Mouse (Mus musculus) forebrain, embryonic 13.5 days (tissue): ENCODE results near the gene Epsti1. TPM values are rescaled to one million over a fixed set of nuclear protein-coding genes. Genes with fewer than 3 reads are reported as not detected.

Experiments used
- ATAC-seq: fragments of 200-750 bp; cut with Nextera tagmentation; 2 replicates; pipeline ENCODE4 v1.8.0; 2017
- H3K27ac ChIP-seq: fragments of 300-500 bp; sonication (generic); 2 replicates; pipeline ENCODE4 v1.5.1; 2015; ENCODE audit warnings: inconsistent platforms, mild to moderate bottlenecking, moderate library complexity
- H3K27me3 ChIP-seq: fragments of 300-500 bp; sonication (generic); 2 replicates; pipeline ENCODE4 v1.6.1; 2015; ENCODE audit warnings: mild to moderate bottlenecking, inconsistent platforms
- H3K36me3 ChIP-seq: fragments of 300-500 bp; sonication (generic); 2 replicates; pipeline ENCODE4 v1.6.1; 2015; ENCODE audit warnings: mild to moderate bottlenecking, inconsistent platforms; ENCODE audit not compliant: poor library complexity, severe bottlenecking
- H3K4me1 ChIP-seq: fragments of 300-500 bp; sonication (generic); 2 replicates; pipeline ENCODE4 v1.6.1; 2015; ENCODE audit warnings: inconsistent platforms
- H3K4me2 ChIP-seq: fragments of 300-500 bp; sonication (generic); 2 replicates; pipeline ENCODE4 v1.6.1; 2015; ENCODE audit warnings: inconsistent platforms, mild to moderate bottlenecking, moderate library complexity
- H3K4me3 ChIP-seq: fragments of 300-500 bp; sonication (generic); 2 replicates; pipeline ENCODE4 v1.5.1; 2015; ENCODE audit warnings: mild to moderate bottlenecking, inconsistent platforms
- H3K9ac ChIP-seq: fragments of 300-500 bp; sonication (generic); 2 replicates; pipeline ENCODE4 v1.6.1; 2015; ENCODE audit warnings: mild to moderate bottlenecking, inconsistent platforms
- H3K9me3 ChIP-seq: fragments of 300-500 bp; sonication (generic); replicated peaks from 2 replicates; pipeline ENCODE4 v1.6.1; 2016; ENCODE audit warnings: inconsistent platforms
- WGBS: fragments of 180-500 bp; shearing (Covaris S2); methylation state at CpG from one replicate; pipeline ENCODE4 v1.1.7; 2015; 5-methylcytosine and 5-hydroxymethylcytosine counted together
- polyA plus RNA-seq: library from polyadenylated mRNA; unstranded; fragments of >200 nt; fragmentation: Nextera tagmentation; extraction: Ambion mirVana; gene quantifications from 2 replicates; pipeline ENCODE4 v1.2.1, GENCODE M21; 2015

The Epsti1 gene
- polyA plus RNA-seq, 1 experiment from 2014 or later = 0.17 TPM

- Histone ChIP-seq H3K27me3 (no peaks in the 10 kb centered on the region), H3K27ac (no peak overlapping the region), H3K9me3 (no peaks in the 10 kb centered on the region), H3K36me3 (no peaks in the 10 kb centered on the region), H3K9ac (no peak overlapping the region), H3K4me2 (no peak overlapping the region), H3K4me3 (no peak overlapping the region), H3K4me1 (no peaks in the 10 kb centered on the region)
- no peak for ATAC-seq
- WGBS = 83% methylated on average over 6 of the region's 6 CpGs
Measured at GRCm38 (mm10) chr14:78040643-78041042, 136.6 kb downstream of the Epsti1 start.

GRCm38 (mm10) chr14:78041886-78042526 is 138.0 kb downstream of the Epsti1 start:
- no peak for ATAC-seq
- no peak overlapping the region for H3K4me3 ChIP-seq
- H3K4me2 ChIP-seq = no peak overlapping the region
- H3K4me1 ChIP-seq = no peaks in the 10 kb centered on the region
- no peaks in the 10 kb centered on the region for H3K27me3 ChIP-seq
- H3K27ac ChIP-seq = no peak overlapping the region
- no peaks in the 10 kb centered on the region for H3K36me3 ChIP-seq
- H3K9me3 ChIP-seq = no peaks in the 10 kb centered on the region
- WGBS = 84% methylated on average over 11 of the region's 11 CpGs
- H3K9ac ChIP-seq = no peak overlapping the region

- H3K9ac ChIP-seq = no peak overlapping the region
- no peak overlapping the region for H3K4me3 ChIP-seq
- no peaks in the 10 kb centered on the region for H3K27me3 ChIP-seq
- no peaks in the 10 kb centered on the region for H3K4me1 ChIP-seq
- no peaks in the 10 kb centered on the region for H3K36me3 ChIP-seq
- 27% methylated on average over 2 of the region's 2 CpGs for WGBS
- H3K9me3 ChIP-seq = no peaks in the 10 kb centered on the region
- ATAC-seq = no peak
- no peak overlapping the region for H3K4me2 ChIP-seq
- no peak overlapping the region for H3K27ac ChIP-seq
Measured at GRCm38 (mm10) chr14:78043079-78043478, 139.0 kb downstream of the Epsti1 start.

GRCm38 (mm10) chr14:78048258-78048657 is 144.2 kb downstream of the Epsti1 start:
- H3K9ac ChIP-seq = no peak overlapping the region
- ATAC-seq = no peak
- no peak overlapping the region for H3K27ac ChIP-seq
- H3K4me1 ChIP-seq = no peaks in the 10 kb centered on the region
- H3K4me2 ChIP-seq = no peak overlapping the region
- no peaks in the 10 kb centered on the region for H3K9me3 ChIP-seq
- H3K4me3 ChIP-seq = no peak overlapping the region
- WGBS = 93% methylated on average over 3 of the region's 3 CpGs
- H3K36me3 ChIP-seq = no peaks in the 10 kb centered on the region
- H3K27me3 ChIP-seq = no peaks in the 10 kb centered on the region

- Histone ChIP-seq H3K9ac (no peak overlapping the region), H3K27me3 (no peaks in the 10 kb centered on the region), H3K4me2 (no peak overlapping the region), H3K27ac (no peak overlapping the region), H3K4me3 (no peak overlapping the region), H3K4me1 (no peaks in the 10 kb centered on the region), H3K36me3 (no peaks in the 10 kb centered on the region), H3K9me3 (no peaks in the 10 kb centered on the region)
- 86% methylated on average over 4 of the region's 4 CpGs for WGBS
- no peak for ATAC-seq
Measured at GRCm38 (mm10) chr14:78048674-78049073, 144.6 kb downstream of the Epsti1 start.

Other genes with a start within 250 kb of the Epsti1 start
- gene Dnajc15, start 29.1 kb upstream of the Epsti1 start, polyA plus RNA-seq = 82.7 and 89.9 TPM in 2 replicates
- gene Fam216b, start 184.8 kb downstream of the Epsti1 start, polyA plus RNA-seq = 0.08 TPM in 1 of 2 replicates, not detected in the other